In the genomic region with DNA sequence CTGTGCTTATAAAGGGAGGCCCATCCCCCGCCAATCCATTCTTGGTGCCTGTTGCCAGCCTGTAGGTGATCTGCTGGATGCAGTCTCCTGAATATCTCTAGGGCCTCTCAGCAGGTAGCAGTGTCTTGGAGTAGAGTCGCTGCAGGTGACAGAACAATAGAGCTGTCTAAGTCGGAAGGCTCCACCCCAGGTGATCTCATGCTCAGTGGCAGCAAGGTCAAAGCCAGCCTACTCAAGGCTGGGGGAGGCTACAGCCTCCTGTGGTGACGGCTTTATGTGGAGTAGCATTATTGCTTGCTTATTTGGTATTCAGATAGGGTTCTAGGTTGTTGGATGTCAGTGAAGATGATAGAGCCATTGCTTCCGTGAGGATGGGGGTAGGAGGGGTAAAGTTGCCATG, we compare ENCODE assay signal across 20 mouse cellular contexts.
"Had no signal": no experiment of that assay in that cellular context is flagged by ENCODE, and none has a peak within 500 bp of the region (broad histone marks: within the 10 kb centered on the region; RNA-seq: fewer than 3 reads in every experiment).

No protein-coding gene starts in this region.

- H3K4me3 ChIP-seq: kidney, embryonic 15.5 days; limb, embryonic 10.5 days; limb, embryonic 13.5 days; liver, embryonic 13.5 days; midbrain, embryonic 12.5 days; midbrain, embryonic 15.5 days; neural tube, embryonic 12.5 days; neural tube, embryonic 15.5 days; stomach, embryonic 15.5 days had no signal

- DNase-seq: kidney, adult 8-10 months; kidney, postnatal 10 days; kidney, postnatal 36 days; liver; liver, embryonic 13.5 days; lung, adult 2 months; lung, postnatal 14 days; lung, postnatal 4 days; retina, postnatal 1 day; right cerebral cortex, postnatal 25 days; spleen, adult 18-20 months; thymus, postnatal 25 days had no signal

- H3K27me3 ChIP-seq: kidney, embryonic 15.5 days; limb, embryonic 13.5 days; liver, embryonic 13.5 days; midbrain, embryonic 12.5 days; midbrain, embryonic 15.5 days; neural tube, embryonic 12.5 days; neural tube, embryonic 15.5 days; stomach, embryonic 15.5 days had no signal

- H3K9ac ChIP-seq: kidney, embryonic 15.5 days; limb, embryonic 13.5 days; liver, embryonic 13.5 days; midbrain, embryonic 12.5 days; midbrain, embryonic 15.5 days; neural tube, embryonic 12.5 days; neural tube, embryonic 15.5 days; stomach, embryonic 15.5 days had no signal

- ATAC-seq: midbrain, embryonic 15.5 days had no signal

- H3K9me3 ChIP-seq: kidney, embryonic 15.5 days; limb, embryonic 10.5 days; limb, embryonic 13.5 days; liver, embryonic 13.5 days; midbrain, embryonic 12.5 days; midbrain, embryonic 15.5 days; neural tube, embryonic 12.5 days; neural tube, embryonic 15.5 days; stomach, embryonic 15.5 days had no signal

- H3K27ac ChIP-seq: limb, embryonic 10.5 days; limb, embryonic 13.5 days; liver, embryonic 13.5 days; midbrain, embryonic 12.5 days; midbrain, embryonic 15.5 days; neural tube, embryonic 12.5 days; neural tube, embryonic 15.5 days; stomach, embryonic 15.5 days had no signal

- H3K4me2 ChIP-seq: kidney, embryonic 15.5 days; limb, embryonic 13.5 days; liver, embryonic 13.5 days; midbrain, embryonic 12.5 days; midbrain, embryonic 15.5 days; neural tube, embryonic 12.5 days; neural tube, embryonic 15.5 days; stomach, embryonic 15.5 days had no signal

- H3K4me1 ChIP-seq: midbrain, embryonic 15.5 days; neural tube, embryonic 12.5 days; stomach, embryonic 15.5 days had no signal

- H3K36me3 ChIP-seq: limb, embryonic 10.5 days; limb, embryonic 13.5 days; midbrain, embryonic 12.5 days; midbrain, embryonic 15.5 days; neural tube, embryonic 12.5 days; neural tube, embryonic 15.5 days; stomach, embryonic 15.5 days had no signal
